ENCODE assay signal across 1 mouse cellular context in genomic region chr17:33782067-33782466, GRCm38 (mm10).
TF ChIP-seq lines count a peak whose summit lies in the region.

No protein-coding gene starts in this region.

TF ChIP-seq in CH12.LX, 34 proteins besides CTCF, POLR2A, EP300 and RAD21 (continued from another document):
- TF ChIP-seq E2F4 (IDR thresholded peaks at IDR 0.05; ENCODE audit: insufficient replicate concordance, low read depth, low read length) (no peak), ZMIZ1 (IDR thresholded peaks at IDR 0.05; ENCODE audit: low read depth, low read length) (no peak), CHD1 (IDR thresholded peaks at IDR 0.05; ENCODE audit: low read depth, low read length) (no peak), USF2 (conservative IDR thresholded peaks at IDR 0.05; ENCODE audit: low read depth, low read length) (no peak), ELF1 (IDR thresholded peaks at IDR 0.05; ENCODE audit: low read depth, low read length) (no peak), PAX5 (IDR thresholded peaks at IDR 0.05; ENCODE audit: low read length) (no peak), POLR2AphosphoS2 (IDR thresholded peaks at IDR 0.05; ENCODE audit: low read depth, low read length) (no peak), UBTF (IDR thresholded peaks at IDR 0.05; ENCODE audit: low read depth, low read length) (no peak), MAZ (IDR thresholded peaks at IDR 0.05; ENCODE audit: low read depth, low read length) (no peak), TBP (conservative IDR thresholded peaks at IDR 0.05; ENCODE audit: low read depth, low read length) (no peak), MYC (IDR thresholded peaks at IDR 0.05; ENCODE audit: low read depth, low read length) (no peak)
